Mouse (Mus musculus): ENCODE results near the gene Atxn1l. TPM values are rescaled to one million over a fixed set of nuclear protein-coding genes. Genes with fewer than 3 reads are reported as not detected.
"Not testable (repeated sequence)": the region's sequence is repeated elsewhere in the genome, so short reads cannot be mapped to it uniquely, and the experiment has no call there.

Gene Atxn1l
- polyA plus RNA-seq (2012; rRNA removed) = 14.4 and 15.2 TPM in 2 replicates

DNA sequence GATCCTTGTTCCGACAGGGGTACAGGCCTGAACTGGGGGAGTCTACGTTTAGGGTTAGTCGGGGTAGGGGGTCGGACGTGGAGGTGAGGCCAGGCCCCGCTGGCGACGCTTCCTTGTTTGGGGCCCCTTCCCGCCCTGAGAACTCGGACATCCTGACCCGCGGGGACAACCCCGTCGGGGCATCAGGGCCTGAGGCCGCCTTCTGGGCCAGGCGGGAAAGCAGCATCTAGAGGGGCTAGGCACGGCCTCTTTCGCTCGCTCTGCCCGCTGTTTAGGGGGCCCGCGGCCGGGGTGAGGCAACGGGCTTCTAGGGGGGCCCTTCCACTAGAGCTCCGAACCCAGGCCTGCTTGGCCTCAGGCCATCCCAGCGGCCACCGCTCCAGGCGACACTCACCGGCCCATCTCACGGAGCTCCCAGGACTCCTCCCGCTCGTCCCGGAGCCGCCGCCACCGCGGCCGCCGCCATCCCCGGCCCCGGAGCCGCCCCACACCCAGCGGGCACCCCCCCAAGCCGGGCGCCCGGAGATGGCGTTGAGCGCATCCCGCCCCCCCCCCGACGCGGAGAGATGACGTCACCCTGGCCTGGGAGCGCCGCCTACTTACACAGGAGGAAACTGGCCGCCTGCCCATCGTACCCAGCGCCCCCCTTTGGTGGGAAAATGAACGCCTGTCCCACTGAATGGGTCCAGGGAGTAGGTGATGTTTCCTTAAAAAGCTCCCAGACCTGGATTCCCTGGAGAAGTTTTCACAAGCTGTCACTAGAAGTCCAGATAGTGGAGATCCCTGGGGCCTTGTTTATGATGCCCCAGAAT is at the start of gene Atxn1l:
TSS of gene Atxn1l (minus strand) at position 503 of the 812 bp plus-strand sequence.
- no peak for DNase-seq (ENCODE audit: low read depth)

- no peak for DNase-seq (ENCODE audit: low read depth)
Measured at GRCm38 (mm10) chr8:109780548-109780947, 43.0 kb upstream of the Atxn1l start.

DNA sequence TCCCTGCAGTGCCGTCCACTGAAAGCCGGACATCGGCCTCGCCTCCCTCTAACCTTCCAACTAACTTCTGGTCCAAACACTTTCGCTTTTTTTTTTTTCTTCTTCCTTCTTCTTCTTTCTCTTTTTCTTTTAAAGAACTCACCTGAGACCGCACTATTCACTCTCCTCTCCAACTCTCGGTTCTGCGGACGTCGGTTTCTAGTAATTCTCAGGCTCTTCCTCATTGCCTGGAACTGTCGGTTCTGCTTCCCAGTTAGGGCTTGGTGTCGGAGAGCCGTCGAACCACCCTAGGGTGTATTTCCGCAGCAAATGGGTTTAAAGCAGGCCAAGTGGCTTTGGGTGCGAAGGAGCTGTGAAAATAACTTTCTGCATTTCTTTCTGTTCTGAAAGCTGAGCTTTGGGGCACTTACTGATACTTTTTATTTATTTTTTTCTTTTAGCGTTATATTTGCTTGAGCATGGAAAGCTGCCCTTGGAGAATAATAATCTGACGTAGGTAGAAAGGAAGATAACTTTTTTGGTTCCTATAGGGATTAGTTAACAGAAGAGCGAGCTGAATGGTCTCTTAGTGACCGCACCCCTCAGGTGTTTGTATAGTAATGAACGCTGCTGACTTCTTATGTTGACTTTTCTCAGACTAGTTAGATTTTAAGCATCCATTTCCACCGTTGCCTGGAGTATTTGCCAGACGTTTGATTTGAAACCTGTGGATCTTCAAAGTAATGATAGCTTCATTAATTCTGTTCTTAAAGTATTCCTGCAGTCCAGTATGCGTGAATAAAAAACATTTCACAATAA is 42.1 kb upstream of the Atxn1l start:
- DNase-seq (ENCODE audit: low read depth) = no peak

GRCm38 (mm10) chr8:109778993-109779421 is 41.5 kb upstream of the Atxn1l start:
- DNase-seq (ENCODE audit: low read depth) = no peak

GRCm38 (mm10) chr8:109778280-109778977 is 40.9 kb upstream of the Atxn1l start, which contains the start of gene Ap1g1:
TSS of gene Ap1g1 (plus strand) at chr8:109778554.
- DNase-seq (ENCODE audit: low read depth) = peak; percentile 57

GRCm38 (mm10) chr8:109777851-109778250 is 40.3 kb upstream of the Atxn1l start:
- no peak for DNase-seq (ENCODE audit: low read depth)

- DNase-seq (ENCODE audit: low read depth) = no peak
Measured at GRCm38 (mm10) chr8:109773154-109773553, 35.6 kb upstream of the Atxn1l start.

DNA sequence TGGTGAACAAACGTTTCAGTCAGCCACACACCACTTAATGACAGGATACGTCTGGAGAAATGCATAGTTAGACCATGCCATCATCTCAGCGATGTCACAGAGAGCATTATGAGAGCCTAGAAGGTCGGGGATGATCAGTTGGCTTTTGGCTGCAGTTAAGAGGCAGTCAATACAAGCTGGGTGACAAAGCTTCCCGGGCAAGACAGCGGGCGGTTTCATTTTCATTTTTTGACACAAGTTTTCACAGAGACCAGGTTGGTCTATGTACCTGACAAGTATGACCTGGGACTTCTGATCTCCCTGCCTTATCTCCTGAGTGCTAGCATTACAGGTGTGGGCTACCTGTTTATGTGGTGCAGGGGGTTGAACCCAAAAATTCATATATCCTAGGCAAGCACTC is 28.5 kb upstream of the Atxn1l start:
- no peak for DNase-seq (ENCODE audit: low read depth)

- DNase-seq (ENCODE audit: low read depth) = no peak
Measured at GRCm38 (mm10) chr8:109764031-109764430, 26.5 kb upstream of the Atxn1l start.

- DNase-seq (ENCODE audit: low read depth) = no peak
Measured at GRCm38 (mm10) chr8:109760221-109760620, 22.7 kb upstream of the Atxn1l start.

DNA sequence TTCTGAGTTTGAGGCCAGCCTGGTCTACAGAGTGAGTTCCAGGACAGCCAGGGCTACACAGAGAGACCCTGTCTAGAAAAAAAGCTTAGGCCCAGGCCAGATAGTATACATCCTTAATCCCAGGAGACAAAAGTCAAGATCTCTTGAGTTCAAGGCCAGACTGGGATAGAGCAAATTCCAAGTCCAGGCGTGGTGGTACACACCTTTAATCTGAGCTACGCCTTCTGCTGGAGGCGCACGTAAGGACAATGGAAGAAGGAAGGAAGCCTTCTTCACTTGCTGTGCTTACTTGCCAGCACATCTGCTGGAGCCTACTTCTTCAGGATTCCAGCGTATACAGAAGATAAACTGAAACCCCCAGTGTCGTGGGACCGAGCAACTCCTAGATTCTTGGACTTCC is 21.9 kb upstream of the Atxn1l start:
- DNase-seq (ENCODE audit: low read depth) = no peak

GRCm38 (mm10) chr8:109756849-109757248 is 19.3 kb upstream of the Atxn1l start:
- no peak for DNase-seq (ENCODE audit: low read depth)

GRCm38 (mm10) chr8:109755554-109755953 is 18.0 kb upstream of the Atxn1l start:
- DNase-seq (ENCODE audit: low read depth) = not testable (repeated sequence)

- DNase-seq (ENCODE audit: low read depth) = no peak
Measured at GRCm38 (mm10) chr8:109754696-109755095, 17.2 kb upstream of the Atxn1l start.

DNA sequence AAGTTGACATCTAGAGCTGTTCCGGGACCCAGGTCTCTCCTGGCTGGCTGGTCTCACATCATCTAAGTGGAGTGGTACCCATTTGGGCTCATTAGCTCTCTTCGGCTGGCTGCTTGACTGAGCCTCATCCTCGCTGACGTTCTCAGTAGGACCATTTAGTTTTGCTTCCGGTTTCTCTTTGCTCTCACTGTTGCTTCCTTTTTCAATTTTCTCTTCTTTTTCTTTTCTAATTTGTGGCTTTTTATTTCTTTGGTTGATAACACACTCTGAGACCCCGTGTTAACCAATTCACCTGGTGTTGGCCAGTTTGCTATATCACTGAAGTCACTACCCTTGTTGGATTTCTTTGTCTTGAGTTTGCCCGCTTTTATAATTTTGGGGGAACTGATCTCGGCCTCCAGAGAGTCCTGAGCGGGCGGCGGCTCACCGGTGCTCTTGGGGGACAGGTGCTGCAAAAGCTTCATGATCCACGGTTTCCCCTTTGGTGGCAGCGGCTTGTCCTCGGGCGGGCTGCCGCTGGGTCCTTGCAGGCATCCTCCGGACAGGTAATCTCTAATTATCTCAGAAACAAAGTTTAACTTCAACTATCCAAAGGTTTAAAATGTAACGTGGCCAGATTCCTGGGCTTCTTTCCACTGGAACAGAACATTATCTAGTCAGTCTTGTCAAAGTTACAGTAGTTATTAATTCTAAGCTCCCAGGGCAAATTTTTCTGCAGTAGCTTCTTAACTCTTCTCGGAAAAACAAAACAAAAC is 14.4 kb upstream of the Atxn1l start:
- no peak for DNase-seq (ENCODE audit: low read depth)

DNA sequence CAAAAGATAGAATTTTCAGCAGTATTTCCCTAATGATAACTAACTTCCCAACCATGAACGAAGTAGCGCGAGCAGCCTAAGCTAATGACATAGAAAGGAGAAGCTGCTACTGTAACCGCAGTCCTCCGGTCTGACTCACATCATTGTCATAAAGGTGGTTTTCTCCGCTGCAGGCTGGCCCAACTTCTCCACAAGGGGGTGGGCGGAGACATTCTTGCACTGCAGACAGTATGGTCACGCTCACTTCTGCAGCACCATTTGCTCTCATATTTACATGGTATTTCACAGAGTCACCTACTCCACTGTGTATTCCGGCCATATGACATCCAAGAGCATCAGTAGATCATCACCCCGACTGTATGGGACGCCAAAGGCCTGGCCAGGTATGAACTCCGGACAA is 13.2 kb upstream of the Atxn1l start:
- DNase-seq (ENCODE audit: low read depth) = no peak

DNA sequence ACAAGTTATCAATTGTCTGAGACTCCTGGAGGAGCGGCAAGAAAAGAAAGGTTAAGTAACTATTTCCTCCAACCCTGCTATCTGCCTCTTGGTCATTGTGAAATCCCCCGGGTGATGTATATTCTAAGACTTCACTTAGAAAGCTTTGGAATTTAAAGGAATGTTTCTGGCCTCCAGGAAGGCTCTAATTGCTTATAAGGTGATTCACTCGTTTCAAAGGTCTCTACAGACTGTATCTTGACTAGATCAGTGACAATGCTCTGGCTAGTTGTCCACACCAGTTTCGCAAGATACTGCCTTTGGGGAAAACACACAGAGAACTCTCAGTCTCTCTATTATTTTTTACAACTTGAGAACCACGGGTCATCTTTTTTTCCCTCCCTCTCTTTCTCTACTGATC is 12.7 kb upstream of the Atxn1l start:
- no peak for DNase-seq (ENCODE audit: low read depth)

- DNase-seq (ENCODE audit: low read depth) = no peak
Measured at GRCm38 (mm10) chr8:109747468-109748199, 10.1 kb upstream of the Atxn1l start.

- DNase-seq (ENCODE audit: low read depth) = no peak
Measured at GRCm38 (mm10) chr8:109738049-109738380, 476 bp upstream of the Atxn1l start.

DNA sequence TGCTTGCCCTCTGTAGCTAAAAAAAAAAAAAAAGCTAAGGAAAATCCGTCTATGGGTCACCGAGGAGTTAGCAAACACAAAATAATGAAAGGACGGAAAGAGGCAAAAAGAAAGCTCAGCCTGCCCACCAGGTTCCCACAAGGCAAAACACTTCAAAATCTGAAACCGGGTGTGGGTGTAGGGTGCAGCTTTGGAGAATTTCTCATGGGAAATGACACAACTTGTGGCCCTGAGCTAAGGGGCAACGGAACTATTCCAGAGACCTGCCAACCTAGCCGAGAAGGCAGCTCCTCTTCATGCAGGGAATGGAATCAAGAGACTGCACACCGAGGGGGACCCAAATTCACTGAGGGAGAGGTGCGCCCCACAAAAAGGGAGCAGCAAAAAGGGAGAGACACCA is 720 bp downstream of the Atxn1l start:
- DNase-seq (ENCODE audit: low read depth) = no peak

- no peak for DNase-seq (ENCODE audit: low read depth)
Measured at GRCm38 (mm10) chr8:109734018-109734417, 3.5 kb downstream of the Atxn1l start.

Data from gonadal fat pad, adult 2 months (tissue).